Mouse (Mus musculus): ENCODE data around the gene Kctd20.

DNA sequence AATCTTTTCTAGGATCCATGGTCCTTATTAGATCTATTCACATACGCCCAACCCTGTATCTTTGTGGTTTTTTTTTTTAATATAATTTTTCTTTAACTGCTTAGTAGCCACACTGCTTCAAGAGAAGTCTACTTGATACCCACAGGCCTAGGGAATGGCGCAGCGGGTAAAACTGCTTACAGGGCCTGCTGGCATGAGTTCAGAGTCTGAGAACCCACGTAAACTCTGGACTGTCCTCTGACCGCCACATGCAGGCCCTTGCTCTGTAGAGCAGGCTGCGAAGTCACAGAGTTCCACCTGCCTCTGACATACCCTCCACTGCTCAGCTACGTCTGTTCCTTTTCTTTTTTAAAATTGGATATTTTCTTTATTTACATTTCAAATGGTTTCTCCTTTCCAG lies 7.3 kb upstream of the Kctd20 start:
- TF ChIP-seq CTCF (IDR thresholded peaks at IDR 0.05; ENCODE audit: low read depth) (no peak), EP300 (IDR thresholded peaks at IDR 0.05; ENCODE audit: low read depth) (no peak)

Data from heart, postnatal 0 days (tissue).